Mouse (Mus musculus) ES-Bruce4 (cell line): ENCODE measurements around the gene Dhx57. TPM values are rescaled to one million over a fixed set of nuclear protein-coding genes. Genes with fewer than 3 reads are reported as not detected.

ENCODE experiments used
- H3K27ac ChIP-seq: 2 replicates; pipeline ENCODE4 v1.5.1; 2012; ENCODE audit warnings: low read length, inconsistent platforms; ENCODE audit not compliant: insufficient read depth
- H3K27me3 ChIP-seq: 2 replicates; pipeline ENCODE4 v1.6.1; 2012; ENCODE audit warnings: mild to moderate bottlenecking, low read length, inconsistent platforms; ENCODE audit not compliant: control insufficient read depth, poor library complexity, insufficient read depth, severe bottlenecking
- H3K36me3 ChIP-seq: 2 replicates; pipeline ENCODE4 v1.6.1; 2012; ENCODE audit warnings: inconsistent platforms, mild to moderate bottlenecking, low read length, moderate library complexity; ENCODE audit not compliant: control insufficient read depth, poor library complexity, insufficient read depth, severe bottlenecking
- H3K4me1 ChIP-seq: one replicate; pipeline ENCODE4 v1.8.1; 2011; ENCODE audit warnings: low read length; ENCODE audit not compliant: control insufficient read depth, insufficient read depth
- H3K4me3 ChIP-seq: 2 replicates; pipeline ENCODE4 v1.5.1; 2011; ENCODE audit warnings: low read depth, mild to moderate bottlenecking, low read length
- H3K9ac ChIP-seq: 2 replicates; pipeline ENCODE4 v1.6.1; 2012; ENCODE audit warnings: low read depth, mild to moderate bottlenecking, inconsistent platforms; ENCODE audit not compliant: poor library complexity, severe bottlenecking
- H3K9me3 ChIP-seq: replicated peaks from 2 replicates; pipeline ENCODE4 v1.6.1; 2012; ENCODE audit warnings: mild to moderate bottlenecking, low read length, inconsistent platforms; ENCODE audit not compliant: control insufficient read depth, poor library complexity, insufficient read depth, severe bottlenecking
- CTCF ChIP-seq: IDR thresholded peaks from one replicate; pipeline ENCODE4 v1.8.1; 2011; ENCODE audit warnings: low read depth, low read length
- EP300 ChIP-seq: IDR thresholded peaks from 2 replicates; pipeline ENCODE4 v1.6.1; 2011; ENCODE audit warnings: low read depth, low read length; ENCODE audit not compliant: insufficient read depth
- POLR2A ChIP-seq: IDR thresholded peaks from one replicate; pipeline ENCODE4 v1.8.1; 2011; ENCODE audit warnings: low read length; ENCODE audit not compliant: insufficient read depth
- polyA plus RNA-seq: library from polyadenylated mRNA; stranded (reverse); fragments of >200 nt; gene quantifications from 2 replicates; pipeline ENCODE4 v1.2.4, GENCODE M21; 2011; ENCODE audit warnings: low read depth; ENCODE audit not compliant: missing spikeins, insufficient read depth, insufficient read length

Gene Dhx57
- polyA plus RNA-seq, 1 experiment, result 26.4 TPM

- H3K9me3 ChIP-seq, result no peaks in the 10 kb centered on the region
- H3K27ac ChIP-seq, result no peak overlapping the region
- no peaks in the 10 kb centered on the region for H3K4me1 ChIP-seq
- H3K27me3 ChIP-seq, result no peaks in the 10 kb centered on the region
- no peak overlapping the region for H3K9ac ChIP-seq
- no peaks in the 10 kb centered on the region for H3K36me3 ChIP-seq
- TF ChIP-seq EP300 (no peak), POLR2A (no peak), CTCF (no peak)
- no peak overlapping the region for H3K4me3 ChIP-seq
Measured at GRCm38 (mm10) chr17:80295258-80295657, 5.0 kb upstream of the Dhx57 start.

GRCm38 (mm10) chr17:80291148-80291547, 872 bp upstream of the Dhx57 start:
- no peak overlapping the region for H3K4me3 ChIP-seq
- H3K4me1 ChIP-seq, result no peaks in the 10 kb centered on the region
- H3K9me3 ChIP-seq, result no peaks in the 10 kb centered on the region
- no peaks in the 10 kb centered on the region for H3K36me3 ChIP-seq
- TF ChIP-seq CTCF, result no peak
- no peak for TF ChIP-seq EP300
- TF ChIP-seq POLR2A, result no peak
- no peaks in the 10 kb centered on the region for H3K27me3 ChIP-seq
- no peak overlapping the region for H3K27ac ChIP-seq
- no peak overlapping the region for H3K9ac ChIP-seq

- TF ChIP-seq POLR2A (no peak), CTCF (no peak), EP300 (no peak)
- Histone ChIP-seq H3K36me3 (no peaks in the 10 kb centered on the region), H3K27me3 (no peaks in the 10 kb centered on the region)
Measured at GRCm38 (mm10) chr17:80289280-80290073, 799 bp downstream of the Dhx57 start.

GRCm38 (mm10) chr17:80288012-80288411, 2.3 kb downstream of the Dhx57 start:
- H3K4me1 ChIP-seq, result no peaks in the 10 kb centered on the region
- H3K27me3 ChIP-seq, result no peaks in the 10 kb centered on the region
- H3K9ac ChIP-seq, result no peak overlapping the region
- H3K27ac ChIP-seq, result no peak overlapping the region
- TF ChIP-seq POLR2A (no peak), CTCF (no peak), EP300 (no peak)
- H3K4me3 ChIP-seq, result no peak overlapping the region
- H3K36me3 ChIP-seq, result no peaks in the 10 kb centered on the region
- H3K9me3 ChIP-seq, result no peaks in the 10 kb centered on the region

More at GRCm38 (mm10) chr17:80289280-80290073, 799 bp downstream of the Dhx57 start:
- peak overlapping the region; percentile 89 for H3K4me3 ChIP-seq
- H3K4me1 ChIP-seq, result no peaks in the 10 kb centered on the region
- no peak overlapping the region for H3K27ac ChIP-seq
- H3K9ac ChIP-seq, result peak overlapping the region; percentile 71
- no peaks in the 10 kb centered on the region for H3K9me3 ChIP-seq

- no peak overlapping the region for H3K27ac ChIP-seq
- H3K27me3 ChIP-seq, result no peaks in the 10 kb centered on the region
- no peaks in the 10 kb centered on the region for H3K36me3 ChIP-seq
- no peak overlapping the region for H3K9ac ChIP-seq
- H3K4me3 ChIP-seq, result no peak overlapping the region
- H3K4me1 ChIP-seq, result no peaks in the 10 kb centered on the region
- TF ChIP-seq EP300 (no peak), POLR2A (no peak), CTCF (no peak)
- H3K9me3 ChIP-seq, result no peaks in the 10 kb centered on the region
Measured at GRCm38 (mm10) chr17:80284446-80284845, 5.8 kb downstream of the Dhx57 start.

GRCm38 (mm10) chr17:80279340-80280070, 10.8 kb downstream of the Dhx57 start:
- H3K4me1 ChIP-seq, result no peaks in the 10 kb centered on the region
- no peaks in the 10 kb centered on the region for H3K9me3 ChIP-seq
- TF ChIP-seq CTCF (no peak), EP300 (no peak), POLR2A (no peak)
- H3K4me3 ChIP-seq, result no peak overlapping the region
- no peaks in the 10 kb centered on the region for H3K27me3 ChIP-seq
- no peak overlapping the region for H3K9ac ChIP-seq
- peaks cover 14% of the 10 kb centered on the region for H3K36me3 ChIP-seq
- H3K27ac ChIP-seq, result no peak overlapping the region
